Mouse (Mus musculus) bone marrow macrophage, adult 2 months (primary cell): ENCODE data around the gene Cep170.

ENCODE experiments used
- CTCF ChIP-seq: IDR thresholded peaks from 2 replicates; pipeline ENCODE4 v1.5.1; 2012; ENCODE audit warnings: low read depth, mild to moderate bottlenecking, low read length, moderate library complexity
- POLR2A ChIP-seq: IDR thresholded peaks from 2 replicates; pipeline ENCODE4 v1.6.1; 2012; ENCODE audit warnings: mild to moderate bottlenecking, low read depth, low read length, borderline replicate concordance

DNA sequence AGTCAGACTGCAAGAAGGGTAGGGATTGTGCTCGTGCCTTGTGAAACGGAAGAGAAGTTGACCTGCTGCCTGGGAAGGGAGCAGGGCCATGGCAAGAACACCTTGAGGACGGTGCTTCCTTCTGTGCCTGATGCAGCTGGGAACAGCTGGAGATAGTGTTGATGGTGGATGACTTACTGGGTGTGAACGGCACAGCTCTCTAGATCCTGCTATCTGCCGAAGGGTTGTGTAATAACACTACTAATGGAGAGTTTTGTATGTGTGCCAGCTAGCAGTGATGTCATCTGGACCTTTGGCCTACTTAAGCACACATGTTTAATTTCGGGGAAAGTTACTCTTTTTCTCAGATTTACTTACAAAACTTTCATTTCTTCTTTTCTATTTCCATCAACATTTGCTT, 4.9 kb upstream of the Cep170 start:
- TF ChIP-seq CTCF (no peak), POLR2A (no peak)
